9 mouse cellular contexts compared by ENCODE assay signal in the genomic region with DNA sequence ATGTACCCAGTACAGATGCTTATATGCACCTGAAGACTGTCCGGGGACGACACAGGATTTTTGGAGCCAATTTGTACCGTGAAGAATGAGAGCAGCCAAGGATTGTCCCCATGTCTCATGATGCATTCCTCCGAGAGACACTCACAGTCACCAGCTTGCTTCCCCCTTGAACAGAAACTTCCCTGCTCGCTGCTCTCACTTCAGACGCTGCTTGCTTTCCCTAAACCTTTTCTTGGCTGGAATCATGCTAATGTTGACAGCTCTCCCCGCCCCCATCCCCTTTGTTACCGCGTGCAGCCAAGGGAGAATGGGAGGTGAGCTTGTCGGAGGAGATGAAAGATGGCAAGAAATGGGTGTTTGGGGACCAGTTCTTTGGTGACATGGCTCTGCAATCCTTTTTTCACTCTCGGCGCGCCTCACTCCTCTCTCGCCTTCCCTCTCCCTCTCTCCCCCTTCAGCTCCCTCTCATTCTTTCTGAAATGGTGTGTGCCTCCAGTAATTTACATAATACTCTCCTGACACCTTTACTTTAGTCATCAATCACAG.
A peak's percentile ranks its signal among the peaks of the same experiment; 100 is the strongest.
DNase-seq lines count a peak whose midpoint lies in the region; ATAC-seq lines count a peak whose summit lies in the region.
"Had no signal": no experiment of that assay in that cellular context is flagged by ENCODE, and none has a peak within 500 bp of the region (broad histone marks: within the 10 kb centered on the region; RNA-seq: fewer than 3 reads in every experiment).

No protein-coding gene starts in this region.

- H3K36me3 ChIP-seq in kidney, embryonic 14.5 days (ENCODE audit: control insufficient read depth, insufficient read depth, low read length): no peaks in the 10 kb centered on the region
- no peaks in the 10 kb centered on the region for H3K36me3 ChIP-seq in hindbrain, embryonic 16.5 days (ENCODE audit: control insufficient read depth, insufficient read depth, low read length)
- no peaks in the 10 kb centered on the region for H3K36me3 ChIP-seq in neural tube, embryonic 13.5 days
- H3K36me3 ChIP-seq: G1E had no signal

- peak overlapping the region; percentile 24 for H3K4me3 ChIP-seq in kidney, embryonic 14.5 days (ENCODE audit: low read length)
- peak overlapping the region; percentile 32; the same call in 1 of the 2 replicates for H3K4me3 ChIP-seq in hindbrain, embryonic 16.5 days (ENCODE audit: low read length)
- peak overlapping the region; percentile 28 for H3K4me3 ChIP-seq in neural tube, embryonic 13.5 days

- H3K27me3 ChIP-seq in kidney, embryonic 14.5 days (ENCODE audit: control insufficient read depth, insufficient read depth, low read length): no peaks in the 10 kb centered on the region
- H3K27me3 ChIP-seq in hindbrain, embryonic 16.5 days (replicated peaks; ENCODE audit: control insufficient read depth, insufficient read depth, low read length): no peaks in the 10 kb centered on the region
- no peaks in the 10 kb centered on the region for H3K27me3 ChIP-seq in neural tube, embryonic 13.5 days

- H3K4me2 ChIP-seq in kidney, embryonic 14.5 days (replicated peaks; ENCODE audit: low read depth, low read length): peak overlapping the region; percentile 34
- peak overlapping the region; percentile 61 for H3K4me2 ChIP-seq in hindbrain, embryonic 16.5 days (ENCODE audit: low read length)
- H3K4me2 ChIP-seq in neural tube, embryonic 13.5 days: peak overlapping the region; percentile 55

- H3K9me3 ChIP-seq in kidney, embryonic 14.5 days (ENCODE audit: control insufficient read depth, low read length): no peaks in the 10 kb centered on the region
- no peaks in the 10 kb centered on the region for H3K9me3 ChIP-seq in hindbrain, embryonic 16.5 days (ENCODE audit: control insufficient read depth, low read length)
- no peaks in the 10 kb centered on the region for H3K9me3 ChIP-seq in neural tube, embryonic 13.5 days
- H3K9me3 ChIP-seq: G1E had no signal

- H3K9ac ChIP-seq in kidney, embryonic 14.5 days (ENCODE audit: low read depth, low read length): no peak overlapping the region
- peak overlapping the region; percentile 67 for H3K9ac ChIP-seq in hindbrain, embryonic 16.5 days (ENCODE audit: low read depth, low read length)
- peak overlapping the region; percentile 64 for H3K9ac ChIP-seq in neural tube, embryonic 13.5 days

- ATAC-seq in kidney, embryonic 14.5 days (ENCODE audit: low FRiP score, low TSS enrichment): no peak
- peak; percentile 79 for ATAC-seq in hindbrain, embryonic 16.5 days
- peak; percentile 75 for ATAC-seq in neural tube, embryonic 13.5 days (ENCODE audit: low read depth)
- no peak for ATAC-seq in megakaryocyte-erythroid progenitor cell, adult 5-6 weeks (replicated peaks; ENCODE audit: low FRiP score, low TSS enrichment, poor library complexity, severe bottlenecking)

- H3K27ac ChIP-seq in kidney, embryonic 14.5 days (ENCODE audit: low read depth, low read length): no peak overlapping the region
- H3K27ac ChIP-seq in hindbrain, embryonic 16.5 days (ENCODE audit: low read depth, low read length): peak overlapping the region; percentile 72
- peak overlapping the region; percentile 79 for H3K27ac ChIP-seq in neural tube, embryonic 13.5 days (replicated peaks)

- no peak for DNase-seq in kidney, adult 18-20 months
- peak; percentile 17 for DNase-seq in embryo, embryonic 11.5 days (ENCODE audit: low read depth, low spot score)
- no peak for DNase-seq in c-Kit-positive CD71-positive TER-119-positive erythroid progenitor cells, embryonic 14.5 days (ENCODE audit: low spot score)
- no peak for DNase-seq in adrenal gland, postnatal 25 days

- 7% methylated on average over 14 of the region's 14 CpGs for WGBS in kidney, embryonic 14.5 days
- WGBS in hindbrain, embryonic 16.5 days: 5% methylated on average over 14 of the region's 14 CpGs
- WGBS in neural tube, embryonic 13.5 days: 3% methylated on average over 14 of the region's 14 CpGs

- 0 out of 2 replicates have a peak, but pooled peaks cover 5% of the 10 kb centered on the region for H3K4me1 ChIP-seq in kidney, embryonic 14.5 days (ENCODE audit: control insufficient read depth, insufficient read depth, low read length)
- peaks cover 14% of the 10 kb centered on the region for H3K4me1 ChIP-seq in hindbrain, embryonic 16.5 days (ENCODE audit: control insufficient read depth, insufficient read depth, low read depth, low read length)
- peaks cover 26% of the 10 kb centered on the region for H3K4me1 ChIP-seq in neural tube, embryonic 13.5 days (replicated peaks)

Comparison
In these comparisons a context has a peak if more than half of its experiments do, and no peak if none do; other contexts are left out.
1. ATAC-seq: peak in hindbrain, embryonic 16.5 days (single experiment) and neural tube, embryonic 13.5 days (single experiment); none in kidney, embryonic 14.5 days (single experiment) and megakaryocyte-erythroid progenitor cell, adult 5-6 weeks (single experiment).
2. Peak in every context shown above with its lines, with median percentiles within 50 percentile points of each other: H3K4me2 ChIP-seq and H3K4me3 ChIP-seq.